Mouse (Mus musculus) kidney, embryonic 16.5 days (tissue): Measurements from ENCODE around the gene Nubp2. TPM values are rescaled to one million over a fixed set of nuclear protein-coding genes. Genes with fewer than 3 reads are reported as not detected.

Experiments used
- ATAC-seq: fragments of 200-750 bp; cut with Nextera tagmentation; 2 replicates; pipeline ENCODE4 v1.8.0; 2017; ENCODE audit warnings: moderate TSS enrichment; ENCODE audit not compliant: low FRiP score, low TSS enrichment
- H3K27ac ChIP-seq: fragments of 300-500 bp; sonication (generic); 2 replicates; pipeline ENCODE4 v1.5.1; 2014; ENCODE audit warnings: low read length
- H3K27me3 ChIP-seq: fragments of 300-500 bp; sonication (generic); 2 replicates; pipeline ENCODE4 v1.6.1; 2014; ENCODE audit warnings: low read length, control low read depth, mixed read lengths; ENCODE audit not compliant: insufficient read depth
- H3K36me3 ChIP-seq: fragments of 300-500 bp; sonication (generic); 2 replicates; pipeline ENCODE4 v1.6.1; 2014; ENCODE audit warnings: low read length, control low read depth, mixed read lengths; ENCODE audit not compliant: insufficient read depth
- H3K4me1 ChIP-seq: fragments of 300-500 bp; sonication (generic); 2 replicates; pipeline ENCODE4 v1.6.1; 2014; ENCODE audit warnings: low read length, control low read depth, mixed read lengths; ENCODE audit not compliant: insufficient read depth
- H3K4me2 ChIP-seq: fragments of 300-500 bp; sonication (generic); replicated peaks from 2 replicates; pipeline ENCODE4 v1.6.1; 2014; ENCODE audit warnings: low read depth, low read length
- H3K4me3 ChIP-seq: fragments of 300-500 bp; sonication (generic); 2 replicates; pipeline ENCODE4 v1.5.1; 2014; ENCODE audit warnings: mild to moderate bottlenecking, low read length
- H3K9ac ChIP-seq: fragments of 300-500 bp; sonication (generic); replicated peaks from 2 replicates; pipeline ENCODE4 v1.6.1; 2014; ENCODE audit warnings: low read length
- H3K9me3 ChIP-seq: fragments of 300-500 bp; sonication (generic); 2 replicates; pipeline ENCODE4 v1.6.1; 2016; ENCODE audit warnings: low read length, control low read depth
- WGBS: fragments of 180-500 bp; shearing (Covaris S2); extraction: QIAGEN DNeasy Blood & Tissue Kit; methylation state at CpG from one replicate; pipeline ENCODE4 v1.1.7; 2014; 5-methylcytosine and 5-hydroxymethylcytosine counted together
- polyA plus RNA-seq: library from polyadenylated mRNA; unstranded; fragments of >200 nt; fragmentation: Nextera tagmentation; extraction: Ambion mirVana; gene quantifications from 2 replicates; pipeline ENCODE4 v1.2.1, GENCODE M21; 2015

Nubp2 gene
- polyA plus RNA-seq, 1 experiment from 2014 or later, result 67.1 TPM

GRCm38 (mm10) chr17:24902671-24903474 lies 16.7 kb upstream of the Nubp2 start:
- H3K9ac ChIP-seq, result no peak overlapping the region
- ATAC-seq, result no peak
- no peak overlapping the region for H3K4me3 ChIP-seq
- peaks cover 2% of the 10 kb centered on the region; the same call in 1 of the 2 replicates for H3K4me1 ChIP-seq
- no peaks in the 10 kb centered on the region for H3K9me3 ChIP-seq
- H3K27me3 ChIP-seq, result no peaks in the 10 kb centered on the region
- 67% methylated on average over 9 of the region's 9 CpGs for WGBS
- H3K27ac ChIP-seq, result no peak overlapping the region
- H3K4me2 ChIP-seq, result no peak overlapping the region
- H3K36me3 ChIP-seq, result peaks cover 98% of the 10 kb centered on the region

- Histone ChIP-seq H3K9me3 (no peaks in the 10 kb centered on the region), H3K36me3 (peaks cover 93% of the 10 kb centered on the region), H3K4me1 (peaks cover 8% of the 10 kb centered on the region; the same call in 1 of the 2 replicates), H3K4me2 (no peak overlapping the region), H3K9ac (no peak overlapping the region), H3K27ac (no peak overlapping the region), H3K4me3 (no peak overlapping the region), H3K27me3 (no peaks in the 10 kb centered on the region)
- 93% methylated on average over 5 of the region's 5 CpGs for WGBS
- no peak for ATAC-seq
These were observed 16.0 kb upstream of the Nubp2 start for GRCm38 (mm10) chr17:24902124-24902523.

- no peaks in the 10 kb centered on the region for H3K9me3 ChIP-seq
- 96% methylated on average over 6 of the region's 6 CpGs for WGBS
- no peaks in the 10 kb centered on the region for H3K27me3 ChIP-seq
- peaks cover 75% of the 10 kb centered on the region for H3K36me3 ChIP-seq
- H3K27ac ChIP-seq, result no peak overlapping the region
- H3K4me3 ChIP-seq, result no peak overlapping the region
- H3K4me1 ChIP-seq, result peaks cover 21% of the 10 kb centered on the region
- no peak for ATAC-seq
- no peak overlapping the region for H3K9ac ChIP-seq
- H3K4me2 ChIP-seq, result no peak overlapping the region
These were observed 13.9 kb upstream of the Nubp2 start for GRCm38 (mm10) chr17:24900014-24900413.

- Histone ChIP-seq H3K9ac (no peak overlapping the region), H3K27ac (no peak overlapping the region), H3K36me3 (peaks cover 66% of the 10 kb centered on the region), H3K4me2 (no peak overlapping the region), H3K4me1 (peaks cover 24% of the 10 kb centered on the region), H3K9me3 (no peaks in the 10 kb centered on the region), H3K4me3 (no peak overlapping the region), H3K27me3 (no peaks in the 10 kb centered on the region)
- ATAC-seq, result no peak
- 89% methylated on average over 5 of the region's 5 CpGs for WGBS
These were observed 13.0 kb upstream of the Nubp2 start for GRCm38 (mm10) chr17:24899153-24899552.

GRCm38 (mm10) chr17:24898041-24898854 lies 12.1 kb upstream of the Nubp2 start:
- no peak overlapping the region for H3K4me3 ChIP-seq
- ATAC-seq, result no peak
- no peak overlapping the region; the same call in 1 of the 2 replicates for H3K9ac ChIP-seq
- no peaks in the 10 kb centered on the region for H3K27me3 ChIP-seq
- WGBS, result 80% methylated on average over 4 of the region's 4 CpGs
- H3K9me3 ChIP-seq, result no peaks in the 10 kb centered on the region
- H3K4me1 ChIP-seq, result peaks cover 30% of the 10 kb centered on the region
- no peak overlapping the region for H3K4me2 ChIP-seq
- H3K27ac ChIP-seq, result no peak overlapping the region
- H3K36me3 ChIP-seq, result peaks cover 63% of the 10 kb centered on the region

GRCm38 (mm10) chr17:24897600-24897999 lies 11.5 kb upstream of the Nubp2 start:
- H3K36me3 ChIP-seq, result peaks cover 63% of the 10 kb centered on the region
- H3K27me3 ChIP-seq, result no peaks in the 10 kb centered on the region
- H3K4me1 ChIP-seq, result peaks cover 30% of the 10 kb centered on the region
- H3K9me3 ChIP-seq, result no peaks in the 10 kb centered on the region
- no peak overlapping the region for H3K4me3 ChIP-seq
- H3K4me2 ChIP-seq, result peak overlapping the region; percentile 99; the same call in 1 of the 2 replicates
- no peak for ATAC-seq
- H3K9ac ChIP-seq, result no peak overlapping the region; the same call in 1 of the 2 replicates
- no peak overlapping the region for H3K27ac ChIP-seq
- 69% methylated on average over 4 of the region's 4 CpGs for WGBS

- H3K36me3 ChIP-seq, result peaks cover 63% of the 10 kb centered on the region
- WGBS, result 31% methylated on average over 11 of the region's 11 CpGs
- no peaks in the 10 kb centered on the region for H3K27me3 ChIP-seq
- peak overlapping the region; percentile 78; the same call in 1 of the 2 replicates for H3K27ac ChIP-seq
- H3K9me3 ChIP-seq, result no peaks in the 10 kb centered on the region
- H3K4me2 ChIP-seq, result peak overlapping the region; percentile 99
- peak overlapping the region; percentile 91 for H3K9ac ChIP-seq
- peak overlapping the region; percentile 80 for H3K4me3 ChIP-seq
- peaks cover 30% of the 10 kb centered on the region for H3K4me1 ChIP-seq
- no peak for ATAC-seq
These were observed 10.8 kb upstream of the Nubp2 start for GRCm38 (mm10) chr17:24896993-24897269.

- H3K36me3 ChIP-seq, result peaks cover 61% of the 10 kb centered on the region
- no peaks in the 10 kb centered on the region for H3K9me3 ChIP-seq
- H3K27me3 ChIP-seq, result no peaks in the 10 kb centered on the region
- H3K4me2 ChIP-seq, result peak within 1 kb of the TSS; percentile 99
- peak within 1 kb of the TSS; percentile 80 for H3K4me3 ChIP-seq
- ATAC-seq, result peak; percentile 80
- peaks cover 30% of the 10 kb centered on the region for H3K4me1 ChIP-seq
- peak within 1 kb of the TSS; percentile 78 for H3K27ac ChIP-seq
- under 1% methylated on average over 50 of the region's 50 CpGs for WGBS
- peak within 1 kb of the TSS; percentile 91 for H3K9ac ChIP-seq
These were observed 10.3 kb upstream of the Nubp2 start, which contains the start of gene Nme3 for GRCm38 (mm10) chr17:24896241-24896992. TSS of gene Nme3 (plus strand) at chr17:24896500.

GRCm38 (mm10) chr17:24895571-24896240 lies 9.6 kb upstream of the Nubp2 start:
- peak overlapping the region; percentile 99 for H3K4me2 ChIP-seq
- H3K27ac ChIP-seq, result peak overlapping the region; percentile 78
- H3K4me3 ChIP-seq, result peak overlapping the region; percentile 80
- no peaks in the 10 kb centered on the region for H3K27me3 ChIP-seq
- H3K9ac ChIP-seq, result peak overlapping the region; percentile 91
- no peaks in the 10 kb centered on the region for H3K9me3 ChIP-seq
- 8% methylated on average over 23 of the region's 23 CpGs for WGBS
- peaks cover 30% of the 10 kb centered on the region for H3K4me1 ChIP-seq
- no peak for ATAC-seq
- peaks cover 61% of the 10 kb centered on the region for H3K36me3 ChIP-seq
